Mouse (Mus musculus): ENCODE results near the gene Ccr10. TPM values are rescaled to one million over a fixed set of nuclear protein-coding genes. Genes with fewer than 3 reads are reported as not detected.
"Not testable (repeated sequence)": the region's sequence is repeated elsewhere in the genome, so short reads cannot be mapped to it uniquely, and the experiment has no call there.

Ccr10 gene
- polyA plus RNA-seq, 1 experiment from 2014 or later, result 0.29 TPM

- H3K9me3 ChIP-seq; H3K4me3 ChIP-seq; H3K4me2 ChIP-seq (replicated peaks); ATAC-seq (ENCODE audit: low FRiP score, low read depth); H3K27ac ChIP-seq; H3K9ac ChIP-seq: not testable (repeated sequence)
- H3K36me3 ChIP-seq, result peaks cover 21% of the 10 kb centered on the region
- H3K4me1 ChIP-seq, result peaks cover 24% of the 10 kb centered on the region
- peaks cover 51% of the 10 kb centered on the region for H3K27me3 ChIP-seq (replicated peaks)
- WGBS, result 72% methylated on average over 9 of the region's 10 CpGs
Measured at GRCm38 (mm10) chr11:101160151-101160550, 15.1 kb downstream of the Ccr10 start.

GRCm38 (mm10) chr11:101155728-101156371, 19.4 kb downstream of the Ccr10 start, which contains the start of gene Tubg2:
Gene Tubg2, plus strand, starts transcription at chr11:101155907.
- Histone ChIP-seq H3K4me1 (peaks cover 12% of the 10 kb centered on the region), H3K36me3 (no peaks in the 10 kb centered on the region), H3K27ac (peak within 1 kb of the TSS; percentile 70), H3K9me3 (no peaks in the 10 kb centered on the region), H3K4me2 (replicated peaks) (peak within 1 kb of the TSS; percentile 69), H3K27me3 (replicated peaks) (peaks cover 13% of the 10 kb centered on the region), H3K4me3 (peak within 1 kb of the TSS; percentile 35), H3K9ac (peak within 1 kb of the TSS; percentile 61)
- peak; percentile 66; the same call in 1 of the 2 replicates for ATAC-seq (ENCODE audit: low FRiP score, low read depth)
- 2% methylated on average over 36 of the region's 36 CpGs for WGBS

- peaks cover 12% of the 10 kb centered on the region for H3K4me1 ChIP-seq
- no peak overlapping the region for H3K4me3 ChIP-seq
- H3K9ac ChIP-seq, result no peak overlapping the region
- no peak for ATAC-seq (ENCODE audit: low FRiP score, low read depth)
- H3K36me3 ChIP-seq, result no peaks in the 10 kb centered on the region
- 68% methylated on average over 6 of the region's 6 CpGs for WGBS
- H3K27ac ChIP-seq, result no peak overlapping the region
- H3K4me2 ChIP-seq (replicated peaks), result no peak overlapping the region
- H3K27me3 ChIP-seq (replicated peaks), result peaks cover 12% of the 10 kb centered on the region
- H3K9me3 ChIP-seq, result no peaks in the 10 kb centered on the region
Measured at GRCm38 (mm10) chr11:101155151-101155550, 20.1 kb downstream of the Ccr10 start.

GRCm38 (mm10) chr11:101154648-101155047, 20.6 kb downstream of the Ccr10 start:
- Histone ChIP-seq H3K4me2 (replicated peaks) (no peak overlapping the region), H3K9me3 (no peaks in the 10 kb centered on the region), H3K36me3 (no peaks in the 10 kb centered on the region), H3K27me3 (replicated peaks) (peaks cover 12% of the 10 kb centered on the region), H3K27ac (no peak overlapping the region), H3K4me3 (no peak overlapping the region), H3K9ac (no peak overlapping the region), H3K4me1 (peaks cover 12% of the 10 kb centered on the region)
- ATAC-seq (ENCODE audit: low FRiP score, low read depth), result no peak

- WGBS, result 78% methylated on average over 1 of the region's 1 CpGs
- H3K27ac ChIP-seq, result no peak overlapping the region
- H3K27me3 ChIP-seq (replicated peaks), result peaks cover 7% of the 10 kb centered on the region
- peaks cover 18% of the 10 kb centered on the region for H3K4me1 ChIP-seq
- no peak for ATAC-seq (ENCODE audit: low FRiP score, low read depth)
- no peak overlapping the region for H3K9ac ChIP-seq
- no peak overlapping the region for H3K4me3 ChIP-seq
- H3K9me3 ChIP-seq, result no peaks in the 10 kb centered on the region
- no peaks in the 10 kb centered on the region for H3K36me3 ChIP-seq
- no peak overlapping the region for H3K4me2 ChIP-seq (replicated peaks)
Measured at GRCm38 (mm10) chr11:101152825-101153224, 22.4 kb downstream of the Ccr10 start.

GRCm38 (mm10) chr11:101151063-101151462, 24.2 kb downstream of the Ccr10 start:
- no peak overlapping the region for H3K4me3 ChIP-seq
- ATAC-seq (ENCODE audit: low FRiP score, low read depth), result no peak
- H3K36me3 ChIP-seq, result no peaks in the 10 kb centered on the region
- H3K9ac ChIP-seq, result no peak overlapping the region
- 55% methylated on average over 2 of the region's 2 CpGs for WGBS
- no peak overlapping the region for H3K4me2 ChIP-seq (replicated peaks)
- 0 out of 2 replicates have a peak, but pooled peaks cover 3% of the 10 kb centered on the region for H3K27me3 ChIP-seq (replicated peaks)
- no peaks in the 10 kb centered on the region for H3K9me3 ChIP-seq
- H3K27ac ChIP-seq, result no peak overlapping the region
- peaks cover 12% of the 10 kb centered on the region for H3K4me1 ChIP-seq

- H3K4me1 ChIP-seq, result 0 out of 2 replicates have a peak, but pooled peaks cover 6% of the 10 kb centered on the region
- H3K27me3 ChIP-seq (replicated peaks), result no peaks in the 10 kb centered on the region
- WGBS, result 42% methylated on average over 9 of the region's 9 CpGs
- H3K9ac ChIP-seq, result no peak overlapping the region
- 0 out of 2 replicates have a peak, but pooled peaks have one; percentile 33 for ATAC-seq (ENCODE audit: low FRiP score, low read depth)
- H3K4me3 ChIP-seq, result no peak overlapping the region
- H3K4me2 ChIP-seq (replicated peaks), result no peak overlapping the region
- H3K27ac ChIP-seq, result 0 out of 2 replicates have a peak overlapping the region, but pooled peaks have one; percentile 0
- H3K9me3 ChIP-seq, result no peaks in the 10 kb centered on the region
- no peaks in the 10 kb centered on the region for H3K36me3 ChIP-seq
Measured at GRCm38 (mm10) chr11:101149178-101150105, 25.8 kb downstream of the Ccr10 start.

- H3K9me3 ChIP-seq, result no peaks in the 10 kb centered on the region
- H3K4me1 ChIP-seq, result peaks cover 8% of the 10 kb centered on the region; the same call in 1 of the 2 replicates
- H3K4me2 ChIP-seq (replicated peaks), result no peak overlapping the region
- H3K27ac ChIP-seq, result 0 out of 2 replicates have a peak overlapping the region, but pooled peaks have one; percentile 0
- H3K27me3 ChIP-seq (replicated peaks), result no peaks in the 10 kb centered on the region
- WGBS, result 68% methylated on average over 10 of the region's 10 CpGs
- no peak overlapping the region for H3K4me3 ChIP-seq
- ATAC-seq (ENCODE audit: low FRiP score, low read depth), result no peak
- no peak overlapping the region for H3K9ac ChIP-seq
- H3K36me3 ChIP-seq, result no peaks in the 10 kb centered on the region
Measured at GRCm38 (mm10) chr11:101148751-101149150, 26.5 kb downstream of the Ccr10 start.

GRCm38 (mm10) chr11:101146377-101146776, 28.9 kb downstream of the Ccr10 start:
- Histone ChIP-seq H3K4me3 (no peak overlapping the region), H3K4me2 (replicated peaks) (no peak overlapping the region; the same call in 1 of the 2 replicates), H3K27me3 (replicated peaks) (no peaks in the 10 kb centered on the region), H3K36me3 (no peaks in the 10 kb centered on the region), H3K4me1 (peaks cover 12% of the 10 kb centered on the region; the same call in 1 of the 2 replicates), H3K27ac (no peak overlapping the region), H3K9me3 (no peaks in the 10 kb centered on the region), H3K9ac (no peak overlapping the region)
- ATAC-seq (ENCODE audit: low FRiP score, low read depth), result no peak
- 25% methylated on average over 10 of the region's 10 CpGs for WGBS

GRCm38 (mm10) chr11:101143338-101144225, 31.7 kb downstream of the Ccr10 start:
- no peak overlapping the region for H3K27ac ChIP-seq
- H3K27me3 ChIP-seq (replicated peaks), result peaks cover 8% of the 10 kb centered on the region; the same call in 1 of the 2 replicates
- H3K4me2 ChIP-seq (replicated peaks), result peak overlapping the region; percentile 57
- 23% methylated on average over 19 of the region's 19 CpGs for WGBS
- 0 out of 2 replicates have a peak overlapping the region, but pooled peaks have one; percentile 17 for H3K4me3 ChIP-seq
- H3K36me3 ChIP-seq, result no peaks in the 10 kb centered on the region
- peak; percentile 66; the same call in 1 of the 2 replicates for ATAC-seq (ENCODE audit: low FRiP score, low read depth)
- H3K9me3 ChIP-seq, result no peaks in the 10 kb centered on the region
- H3K4me1 ChIP-seq, result peaks cover 16% of the 10 kb centered on the region; the same call in 1 of the 2 replicates
- H3K9ac ChIP-seq, result 0 out of 2 replicates have a peak overlapping the region, but pooled peaks have one; percentile 18

GRCm38 (mm10) chr11:101142215-101142967, 32.9 kb downstream of the Ccr10 start:
- H3K9me3 ChIP-seq, result no peaks in the 10 kb centered on the region
- H3K27ac ChIP-seq, result no peak overlapping the region
- ATAC-seq (ENCODE audit: low FRiP score, low read depth), result no peak
- no peak overlapping the region for H3K9ac ChIP-seq
- H3K4me3 ChIP-seq, result no peak overlapping the region
- WGBS, result 87% methylated on average over 10 of the region's 10 CpGs
- no peak overlapping the region for H3K4me2 ChIP-seq (replicated peaks)
- peaks cover 8% of the 10 kb centered on the region; the same call in 1 of the 2 replicates for H3K27me3 ChIP-seq (replicated peaks)
- H3K4me1 ChIP-seq, result peaks cover 15% of the 10 kb centered on the region; the same call in 1 of the 2 replicates
- no peaks in the 10 kb centered on the region for H3K36me3 ChIP-seq

Measured in neural tube, embryonic 12.5 days (tissue).